Mouse (Mus musculus) kidney, adult 11 months (tissue): ENCODE measurements around the gene Nmnat2.

Experiments used
- DNase-seq: peaks from one replicate; pipeline ENCODE4 v3.0.0; 2022

Gene Nmnat2

GRCm38 (mm10) chr1:153126491-153127381 is 171.9 kb downstream of the Nmnat2 start:
- no peak for DNase-seq

GRCm38 (mm10) chr1:153127622-153128021 is 172.8 kb downstream of the Nmnat2 start:
- no peak for DNase-seq

GRCm38 (mm10) chr1:153128780-153129179 is 174.0 kb downstream of the Nmnat2 start:
- no peak for DNase-seq

DNA sequence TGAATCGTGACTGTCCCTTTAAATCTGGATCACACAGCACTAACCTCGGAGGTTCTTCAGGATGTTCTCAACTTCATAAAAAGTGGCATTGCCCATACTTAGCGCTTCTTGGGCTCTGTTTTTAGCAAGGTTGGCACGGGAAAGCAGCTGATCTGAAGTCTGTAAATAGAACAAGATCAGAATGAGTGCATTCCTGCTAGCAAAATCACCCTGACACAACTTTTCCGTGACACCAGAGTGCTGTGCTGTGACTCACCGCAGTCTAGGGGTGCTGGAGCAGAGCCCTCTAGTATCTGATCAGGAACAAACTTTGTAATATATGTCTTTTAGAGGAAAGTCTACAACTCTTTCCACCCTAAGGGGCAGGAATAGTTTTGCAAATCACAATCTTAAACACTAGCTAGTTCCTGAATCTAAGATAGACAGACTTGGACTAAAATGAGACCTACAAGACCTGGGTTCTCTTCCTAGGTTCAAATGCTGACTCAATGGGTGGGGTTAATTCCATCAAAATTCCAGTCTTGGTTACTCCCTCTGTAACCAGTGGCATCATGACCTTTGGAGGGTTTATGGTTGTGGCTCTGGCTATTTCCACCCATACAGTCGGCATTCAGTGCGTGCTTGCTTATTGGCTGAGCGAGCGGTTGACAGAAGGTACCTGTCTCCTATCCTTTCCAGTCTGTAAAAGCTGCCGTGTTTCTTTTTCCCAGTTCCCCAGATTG is 175.4 kb downstream of the Nmnat2 start:
- no peak for DNase-seq

DNA sequence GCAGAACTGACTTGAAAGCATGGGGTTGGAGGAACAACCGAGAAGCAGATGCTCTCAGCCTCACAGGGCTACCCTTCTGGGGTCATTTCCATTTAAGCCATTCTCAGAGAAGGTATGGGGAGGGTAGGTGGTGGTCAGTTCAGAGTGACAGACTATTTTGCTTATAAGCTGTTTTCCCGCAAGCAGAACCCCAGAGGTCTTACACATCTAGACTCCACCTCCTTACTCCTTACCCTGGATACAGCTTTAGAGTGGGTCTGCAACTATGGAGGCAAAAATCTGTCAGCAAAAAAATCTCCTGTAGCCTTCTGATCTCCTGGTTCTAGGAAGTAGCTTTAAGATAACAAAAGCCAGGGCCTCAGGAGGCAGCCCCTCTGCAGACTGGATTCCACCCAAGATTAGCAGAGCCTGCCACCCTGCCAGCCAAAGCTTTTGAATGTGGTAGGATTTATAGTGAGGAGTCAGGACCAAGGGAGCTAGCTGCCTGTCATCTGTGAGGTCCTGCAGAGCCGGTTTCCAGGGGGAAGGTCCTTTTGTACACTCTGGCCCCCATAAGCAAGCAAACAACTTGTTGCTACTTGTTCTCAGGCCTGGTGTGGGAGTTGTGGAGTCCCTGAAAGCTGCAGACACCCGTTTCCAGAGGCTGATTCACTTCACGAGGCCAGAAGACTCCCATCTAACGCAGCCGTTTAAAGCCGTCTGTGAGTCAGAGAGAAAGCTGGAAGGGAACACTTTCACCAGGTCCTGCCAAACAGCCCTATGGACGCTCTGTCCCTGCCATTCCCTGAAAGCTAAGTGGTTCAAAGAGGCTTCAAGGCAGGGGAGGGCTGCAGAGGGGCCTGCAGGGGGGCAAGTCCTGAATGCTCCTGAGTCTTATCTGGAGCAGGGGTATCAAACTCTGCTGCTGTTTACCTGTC is 179.3 kb downstream of the Nmnat2 start:
- no peak for DNase-seq

DNA sequence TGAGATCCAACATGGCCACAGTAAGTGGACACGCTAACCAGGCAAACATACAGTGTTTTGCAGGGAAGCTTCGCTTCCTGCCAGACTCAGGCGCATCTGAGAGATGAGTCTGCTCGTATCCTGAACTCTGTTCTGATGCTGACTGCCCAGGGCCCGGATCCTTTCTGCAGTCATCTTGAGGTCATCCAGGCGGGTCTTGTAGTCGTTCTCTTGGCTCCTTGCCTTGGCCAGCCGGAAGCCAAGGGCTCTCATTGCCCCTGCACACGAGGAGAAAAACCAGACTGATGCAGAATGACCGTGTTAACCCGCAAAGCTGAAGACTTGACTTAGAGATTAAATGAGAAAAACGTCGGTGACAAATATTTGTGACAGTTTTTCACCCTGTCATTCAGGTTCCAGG is 181.9 kb downstream of the Nmnat2 start:
- no peak for DNase-seq

- no peak for DNase-seq
Observed at GRCm38 (mm10) chr1:153138486-153138885, 183.7 kb downstream of the Nmnat2 start.

- no peak for DNase-seq
Observed at GRCm38 (mm10) chr1:153139635-153140034, 184.8 kb downstream of the Nmnat2 start.

DNA sequence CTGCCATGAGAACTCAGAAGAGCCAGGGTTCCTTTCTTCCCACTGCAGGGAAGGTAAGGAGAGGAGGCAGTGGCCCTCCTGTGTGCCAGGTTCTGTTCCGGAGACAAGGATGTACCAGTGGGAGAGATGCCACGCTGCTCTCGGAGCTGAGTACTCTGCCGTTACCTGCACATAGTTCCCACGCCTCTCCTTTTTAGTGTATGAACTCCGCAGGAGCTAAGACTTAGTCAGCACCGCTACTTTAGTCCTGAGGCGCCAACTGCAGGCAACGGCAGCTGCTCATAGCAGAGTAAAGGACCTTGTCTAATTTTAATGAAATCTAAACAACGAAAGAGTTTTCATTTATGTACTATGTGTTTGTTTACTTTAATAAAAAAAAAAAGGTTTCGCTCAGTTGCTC is 185.5 kb downstream of the Nmnat2 start:
- DNase-seq = no peak

DNA sequence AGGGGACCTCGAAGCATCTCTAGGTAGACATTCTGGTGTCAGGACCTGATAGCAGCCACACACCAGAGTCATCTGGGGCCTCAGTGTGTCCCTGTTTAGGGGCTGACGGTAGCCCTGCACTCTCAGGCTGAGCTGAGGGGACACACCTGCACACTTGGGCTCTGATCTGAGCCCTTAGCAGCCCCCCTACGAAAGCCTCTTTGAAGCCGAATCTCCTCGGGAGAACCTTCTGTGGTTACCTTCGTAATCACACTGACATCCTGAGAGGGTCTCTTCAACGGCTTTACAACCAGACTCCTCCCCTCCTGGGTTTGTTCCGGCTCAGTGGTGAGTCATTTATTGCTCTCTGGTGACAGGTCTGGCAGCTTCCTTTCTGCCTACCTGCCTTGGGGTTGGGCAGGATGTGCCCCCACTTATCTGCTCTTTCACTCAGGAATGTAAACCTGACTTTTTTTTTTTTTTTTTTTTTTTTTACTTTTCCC is 186.0 kb downstream of the Nmnat2 start:
- DNase-seq = no peak

GRCm38 (mm10) chr1:153144021-153144420 is 189.2 kb downstream of the Nmnat2 start:
- no peak for DNase-seq

DNA sequence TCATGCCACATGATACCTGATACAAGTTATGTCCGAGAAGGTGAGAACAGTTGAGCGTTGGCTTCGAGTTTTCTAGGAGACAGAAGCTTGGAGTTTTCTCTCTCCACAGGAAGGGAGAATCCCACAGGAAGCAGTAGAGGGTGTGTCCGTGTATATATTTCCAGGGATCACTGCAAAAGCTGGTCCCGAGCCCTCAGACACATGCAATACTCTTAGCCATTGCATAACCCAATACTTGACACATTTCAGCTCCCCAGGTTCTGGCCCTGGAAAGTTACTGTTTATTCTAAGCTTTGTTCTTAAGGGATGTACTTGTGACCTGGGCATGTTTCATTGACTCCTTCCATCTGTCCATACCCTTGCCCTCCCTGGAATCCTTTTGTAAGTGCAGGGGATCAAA is 191.0 kb downstream of the Nmnat2 start:
- DNase-seq = no peak

GRCm38 (mm10) chr1:153152594-153152993 is 197.8 kb downstream of the Nmnat2 start:
- DNase-seq = no peak

DNA sequence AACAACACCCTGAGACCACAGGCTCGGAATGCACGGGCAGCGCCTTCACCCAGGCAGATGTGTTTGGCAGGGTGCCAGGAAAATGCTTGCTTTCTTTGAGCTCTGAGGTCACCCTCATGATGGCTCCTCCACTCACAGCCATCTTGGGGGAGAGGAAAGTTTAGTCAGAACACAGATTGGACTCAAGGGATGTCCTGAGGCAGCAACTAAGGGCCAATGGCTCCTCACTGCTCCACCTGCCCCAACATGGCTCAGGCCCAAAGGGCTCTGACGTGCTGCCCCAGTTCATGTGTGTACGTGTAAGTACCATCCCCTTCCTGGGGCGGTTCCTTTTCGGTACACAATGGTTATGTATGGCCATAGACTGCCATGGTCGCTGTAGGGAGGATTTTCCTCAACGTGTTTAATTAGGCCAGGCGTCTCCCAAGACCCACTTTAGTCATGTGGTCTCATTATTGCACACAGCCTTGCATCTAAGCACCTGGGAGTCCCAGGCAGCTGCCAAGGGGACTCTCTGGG is 198.9 kb downstream of the Nmnat2 start:
- DNase-seq = no peak

GRCm38 (mm10) chr1:153155364-153155763 is 200.6 kb downstream of the Nmnat2 start:
- no peak for DNase-seq

DNA sequence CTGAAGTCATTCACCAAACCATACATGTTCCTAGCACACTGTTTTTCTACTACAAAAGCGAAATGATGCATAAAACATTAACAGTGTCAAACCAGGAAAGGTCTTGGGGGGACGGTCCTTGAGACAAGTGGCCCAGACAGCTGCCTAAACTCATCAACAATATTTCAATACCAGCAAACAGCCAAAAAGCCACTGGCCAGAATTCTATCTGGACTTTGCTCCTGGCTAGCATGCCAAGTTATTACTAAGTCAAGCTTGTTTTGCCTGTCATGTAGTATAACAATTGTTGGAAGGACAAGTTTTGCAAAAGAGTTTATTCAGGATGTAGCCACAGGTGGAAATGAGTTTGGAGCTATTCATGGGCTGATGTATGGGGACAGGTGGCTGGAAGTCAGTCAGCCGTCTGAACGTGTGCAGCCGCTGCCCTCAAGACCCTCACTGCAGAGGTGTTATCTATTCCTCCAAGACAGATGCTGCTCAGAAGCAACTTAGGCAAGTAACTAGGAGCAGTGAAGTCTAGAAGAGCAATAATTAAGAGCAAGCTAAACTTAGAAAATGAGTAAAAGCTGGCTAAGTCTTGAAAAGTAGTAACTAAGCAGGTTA is 202.3 kb downstream of the Nmnat2 start:
- no peak for DNase-seq

DNA sequence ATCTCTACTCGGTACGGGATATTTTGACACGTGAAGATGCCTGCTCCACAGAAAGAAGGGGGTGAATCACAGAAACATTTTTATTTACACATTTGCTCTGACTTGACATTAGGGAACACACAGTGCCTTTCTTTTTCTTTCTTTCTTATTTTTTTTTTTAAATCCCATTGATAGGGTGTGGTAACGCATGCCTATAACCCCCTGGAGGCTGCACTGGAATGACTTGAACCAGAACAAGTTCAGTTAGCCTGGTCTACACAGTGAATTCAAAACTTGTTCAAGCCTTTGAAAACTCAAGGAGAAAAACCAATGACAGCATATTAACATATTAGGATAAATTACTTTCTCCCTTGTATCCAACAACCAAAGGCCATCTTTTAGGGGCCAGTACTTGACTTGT is 204.3 kb downstream of the Nmnat2 start:
- DNase-seq = no peak

DNA sequence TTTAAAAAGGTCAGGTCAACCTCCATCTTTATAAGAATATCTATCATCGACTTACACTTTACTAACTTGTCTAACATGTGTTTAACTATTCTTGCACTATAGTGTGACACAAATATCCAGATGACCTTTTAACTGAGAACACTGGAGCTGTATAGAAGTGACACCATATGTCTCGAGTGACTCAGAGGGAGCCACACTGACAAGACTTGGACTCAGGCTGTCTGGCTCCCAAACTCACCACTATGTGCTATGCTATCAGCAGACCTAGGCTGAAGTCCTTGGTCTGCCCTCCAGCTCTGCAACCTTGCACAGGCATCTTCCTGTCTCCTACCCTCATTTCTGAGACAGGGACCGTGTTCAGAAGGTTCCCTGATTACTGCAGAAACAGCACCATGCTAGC is 209.0 kb downstream of the Nmnat2 start:
- DNase-seq = no peak

DNA sequence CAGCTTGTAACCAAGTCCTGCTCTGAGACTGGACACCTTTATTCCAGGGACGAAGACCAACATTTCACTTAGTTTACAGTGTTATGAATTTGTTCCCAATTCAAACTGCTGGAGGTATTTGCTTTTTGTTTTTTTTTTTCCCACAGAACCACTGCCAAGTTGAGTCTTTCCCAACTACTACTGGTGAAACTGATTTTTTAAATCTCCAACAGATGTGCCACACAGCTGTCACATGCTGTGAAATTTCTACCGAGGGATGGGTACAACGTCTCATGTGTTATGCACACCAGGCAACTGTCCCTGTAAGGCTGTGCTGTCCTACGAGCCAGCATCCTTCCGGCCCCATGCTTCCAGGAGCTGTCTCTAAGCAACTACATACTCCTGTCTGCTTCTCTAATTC is 213.5 kb downstream of the Nmnat2 start:
- DNase-seq = no peak
